Mouse (Mus musculus): ENCODE measurements around the gene Inka2. TPM values are rescaled to one million over a fixed set of nuclear protein-coding genes. Genes with fewer than 3 reads are reported as not detected.

The Inka2 gene
- total and polyA plus RNA-seq, 3 experiments: 0.39 to 0.61 TPM; not detected in 1

DNA sequence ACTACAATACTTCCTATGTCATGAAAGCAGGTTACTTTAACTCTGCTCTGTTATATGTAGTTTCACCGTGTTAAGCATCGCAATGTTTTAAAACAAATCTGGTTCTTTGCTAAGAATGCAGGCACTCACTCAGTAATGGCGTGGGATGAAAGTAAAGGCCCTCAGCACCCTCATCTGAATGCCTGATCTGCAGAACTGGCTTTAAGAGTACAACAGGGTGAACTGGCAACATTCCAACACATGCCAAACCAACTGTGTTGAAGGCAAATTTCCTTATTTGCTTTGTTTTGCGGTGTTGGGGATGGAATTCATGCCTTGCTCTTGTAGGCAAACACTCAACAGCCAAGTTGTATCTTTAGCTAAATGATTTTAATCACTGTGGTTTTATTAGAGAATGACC is 29.1 kb downstream of the Inka2 start:
- Histone ChIP-seq H3K4me1 (ENCODE audit: control insufficient read depth in 1 of 2, insufficient read depth in 2 of 2, low read length in 2 of 2) (no peaks in the 10 kb centered on the region; a peak in 1 of 4 replicates), H3K4me3 (ENCODE audit: control insufficient read depth in 1 of 2, insufficient read depth in 1 of 2, low read depth in 2 of 2, low read length in 2 of 2) (no peak overlapping the region), H3K9ac (ENCODE audit: control insufficient read depth, low read depth, low read length, poor library complexity, severe bottlenecking) (no peak overlapping the region), H3K9me3 (replicated peaks; ENCODE audit: insufficient read depth, low read length) (no peaks in the 10 kb centered on the region), H3K27me3 (ENCODE audit: control insufficient read depth in 1 of 2, insufficient read depth in 2 of 2, low read length in 2 of 2) (no peaks in the 10 kb centered on the region), H3K79me2 (ENCODE audit: control insufficient read depth, insufficient read depth, low read length, poor library complexity) (no peaks in the 10 kb centered on the region), H3K36me3 (ENCODE audit: control insufficient read depth in 1 of 2, insufficient read depth in 2 of 2, low read length in 2 of 2) (peaks cover 0 to 14% of the 10 kb centered on the region in 2 experiments; a peak in 2 of 4 replicates), H3K27ac (ENCODE audit: control insufficient read depth, low read depth, low read length) (no peak overlapping the region)
- DNase-seq (ENCODE audit: low read depth, low spot score): peak; percentile 23
- no peak for TF ChIP-seq BHLHE40 (IDR thresholded peaks at IDR 0.05; ENCODE audit: borderline replicate concordance, low read depth, low read length)
- no peak for TF ChIP-seq TCF12 (IDR thresholded peaks at IDR 0.05; ENCODE audit: low read depth, low read length)
- no peak for TF ChIP-seq E2F4 (IDR thresholded peaks at IDR 0.05; ENCODE audit: borderline replicate concordance, low read depth, low read length)
- no peak for TF ChIP-seq SMC3 (IDR thresholded peaks at IDR 0.05; ENCODE audit: low read depth, low read length)
- no peak for TF ChIP-seq USF1 (IDR thresholded peaks at IDR 0.05; ENCODE audit: low read depth, low read length)
- no peak for TF ChIP-seq CTCF (IDR thresholded peaks at IDR 0.05 in 2 of 3, conservative IDR thresholded peaks at IDR 0.05 in 1 of 3; ENCODE audit: control insufficient read depth in 1 of 3, insufficient read depth in 1 of 3, low read depth in 2 of 3, low read length in 3 of 3, poor library complexity in 1 of 3, severe bottlenecking in 1 of 3)
- no peak for TF ChIP-seq RAD21 (IDR thresholded peaks at IDR 0.05; ENCODE audit: low read depth, low read length)
- no peak for TF ChIP-seq ZNF384 (IDR thresholded peaks at IDR 0.05; ENCODE audit: low read depth, low read length)
- no peak for TF ChIP-seq POLR2A (IDR thresholded peaks at IDR 0.05; ENCODE audit: control insufficient read depth in 1 of 2, insufficient read depth in 1 of 2, low read depth in 1 of 2, low read length in 2 of 2, poor library complexity in 1 of 2)
- no peak for TF ChIP-seq MYC (IDR thresholded peaks at IDR 0.05; ENCODE audit: low read depth, low read length)
- no peak for TF ChIP-seq HCFC1 (IDR thresholded peaks at IDR 0.05; ENCODE audit: low read depth, low read length)
- no peak for TF ChIP-seq NRF1 (IDR thresholded peaks at IDR 0.05; ENCODE audit: insufficient read depth, low read depth, low read length, poor library complexity, severe bottlenecking)
- no peak for TF ChIP-seq ZC3H11A (IDR thresholded peaks at IDR 0.05; ENCODE audit: low read depth, low read length)
- TF ChIP-seq MEF2A (IDR thresholded peaks at IDR 0.05; ENCODE audit: extremely low read depth, insufficient replicate concordance, low read depth, low read length, poor library complexity, severe bottlenecking): no peak
- no peak for TF ChIP-seq MAX (IDR thresholded peaks at IDR 0.05; ENCODE audit: low read length)
- TF ChIP-seq MAFK (IDR thresholded peaks at IDR 0.05; ENCODE audit: borderline replicate concordance, low read depth, low read length): no peak

DNA sequence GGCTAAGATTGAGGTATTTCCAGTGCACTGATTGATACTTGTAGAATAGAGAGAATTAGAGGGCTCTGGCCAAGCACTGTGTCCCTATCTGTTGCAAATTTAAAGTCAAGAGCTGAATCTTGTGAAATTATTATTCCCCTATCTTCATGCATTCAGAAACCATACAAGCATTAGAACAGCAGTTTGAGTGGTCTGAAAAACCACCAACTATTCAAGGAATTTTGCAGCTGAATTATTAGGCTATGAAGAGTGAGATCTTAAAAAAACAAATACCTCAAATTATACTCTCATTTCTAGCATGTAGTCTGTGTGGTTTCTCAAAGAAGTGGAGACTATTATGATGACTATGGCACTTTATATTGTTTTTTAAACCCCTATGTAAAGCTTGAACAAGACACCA is 30.9 kb downstream of the Inka2 start:
- H3K27ac ChIP-seq (ENCODE audit: control insufficient read depth, low read depth, low read length): no peak overlapping the region
- no peak overlapping the region for H3K9ac ChIP-seq (ENCODE audit: control insufficient read depth, low read depth, low read length, poor library complexity, severe bottlenecking)
- H3K4me1 ChIP-seq (ENCODE audit: control insufficient read depth in 1 of 2, insufficient read depth in 2 of 2, low read length in 2 of 2): no peaks in the 10 kb centered on the region; a peak in 1 of 4 replicates
- no peaks in the 10 kb centered on the region for H3K27me3 ChIP-seq (ENCODE audit: control insufficient read depth in 1 of 2, insufficient read depth in 2 of 2, low read length in 2 of 2)
- peaks cover 0 to 20% of the 10 kb centered on the region in 2 experiments; a peak in 2 of 4 replicates for H3K36me3 ChIP-seq (ENCODE audit: control insufficient read depth in 1 of 2, insufficient read depth in 2 of 2, low read length in 2 of 2)
- no peak for TF ChIP-seq CHD1 (IDR thresholded peaks at IDR 0.05; ENCODE audit: low read depth, low read length)
- TF ChIP-seq SMC3 (IDR thresholded peaks at IDR 0.05; ENCODE audit: low read depth, low read length): no peak
- no peak for TF ChIP-seq TBP (IDR thresholded peaks at IDR 0.05; ENCODE audit: low read depth, low read length)
- TF ChIP-seq MYB (IDR thresholded peaks at IDR 0.05; ENCODE audit: low read depth, low read length): no peak
- no peak for TF ChIP-seq SIN3A (IDR thresholded peaks at IDR 0.05; ENCODE audit: low read length)
- TF ChIP-seq MYC (IDR thresholded peaks at IDR 0.05; ENCODE audit: low read depth, low read length): no peak
- no peak for DNase-seq (ENCODE audit: low read depth, low spot score)
- no peak overlapping the region for H3K4me3 ChIP-seq (ENCODE audit: control insufficient read depth in 1 of 2, insufficient read depth in 1 of 2, low read depth in 2 of 2, low read length in 2 of 2)
- H3K9me3 ChIP-seq (replicated peaks; ENCODE audit: insufficient read depth, low read length): no peaks in the 10 kb centered on the region
- H3K79me2 ChIP-seq (ENCODE audit: control insufficient read depth, insufficient read depth, low read length, poor library complexity): no peaks in the 10 kb centered on the region

Data from MEL (cell line).